Mouse (Mus musculus) embryo, embryonic 9.5 days (tissue): ENCODE measurements around the gene Nkapd1.
A peak's percentile ranks its signal among the peaks of the same experiment; 100 is the strongest.
"Not testable (repeated sequence)": the region's sequence is repeated elsewhere in the genome, so short reads cannot be mapped to it uniquely, and the experiment has no call there.

Experiments used
- DNase-seq: peaks from one replicate; pipeline ENCODE4 v3.0.0-alpha.2; 2017; ENCODE audit errors: extremely low spot score

The Nkapd1 gene

GRCm38 (mm10) chr9:50616766-50617603 lies at the start of gene Nkapd1, which contains the start of gene Pih1d2:
Gene Nkapd1 (minus strand): TSS chr9:50617464.
Gene Pih1d2 (plus strand): TSS chr9:50617321.
- peak; percentile 90 for DNase-seq

DNA sequence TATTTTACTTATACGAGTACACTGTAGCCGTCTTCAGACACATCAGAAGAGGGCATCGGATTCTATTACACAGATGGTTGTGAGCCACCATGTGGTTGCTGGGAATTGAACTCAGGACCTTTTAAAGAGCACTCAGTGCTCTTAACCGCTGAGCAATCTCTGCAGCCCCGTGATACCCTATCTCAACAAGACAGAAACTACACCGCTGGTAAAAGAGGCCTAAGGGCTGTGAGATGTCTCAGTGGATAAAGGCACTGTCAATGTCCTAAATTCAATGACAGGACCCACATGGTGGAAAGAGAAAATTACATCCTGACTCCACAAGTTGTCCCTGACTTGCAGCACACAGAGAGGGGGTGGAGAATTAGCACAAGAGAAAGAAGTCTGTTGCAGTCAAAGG lies 49.2 kb upstream of the Nkapd1 start:
- no peak for DNase-seq

GRCm38 (mm10) chr9:50664826-50665225 lies 47.6 kb upstream of the Nkapd1 start:
- DNase-seq = no peak

GRCm38 (mm10) chr9:50660431-50660830 lies 43.2 kb upstream of the Nkapd1 start:
- DNase-seq = peak; percentile 20

- peak; percentile 90 for DNase-seq
Observed at GRCm38 (mm10) chr9:50659392-50660217, 42.3 kb upstream of the Nkapd1 start, which contains the start of gene Dlat. Gene Dlat (minus strand): TSS chr9:50659780.

DNA sequence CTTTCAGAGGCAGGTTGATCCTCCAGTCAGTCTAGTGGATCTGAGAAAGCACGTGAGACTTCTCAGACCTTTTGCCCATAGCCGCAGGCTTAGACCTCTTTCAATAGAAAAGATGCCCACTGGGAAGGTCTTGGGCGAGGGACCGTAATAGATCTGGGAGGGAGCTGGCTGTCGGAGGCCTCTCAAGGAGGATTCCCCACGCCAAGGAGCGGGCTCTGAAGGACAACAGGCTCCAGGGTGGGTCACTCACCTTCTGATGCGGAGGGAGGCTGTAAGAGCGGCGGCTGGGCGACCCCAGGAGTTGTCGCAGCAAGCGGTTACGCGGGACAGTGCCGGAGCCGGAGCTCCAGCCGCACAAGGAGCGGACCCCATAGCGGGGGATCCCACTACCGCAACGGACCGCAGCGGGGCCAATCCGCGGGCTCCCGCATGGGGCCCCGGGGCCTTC lies 41.7 kb upstream of the Nkapd1 start:
- DNase-seq = no peak

GRCm38 (mm10) chr9:50658391-50658790 lies 41.1 kb upstream of the Nkapd1 start:
- DNase-seq = no peak

DNA sequence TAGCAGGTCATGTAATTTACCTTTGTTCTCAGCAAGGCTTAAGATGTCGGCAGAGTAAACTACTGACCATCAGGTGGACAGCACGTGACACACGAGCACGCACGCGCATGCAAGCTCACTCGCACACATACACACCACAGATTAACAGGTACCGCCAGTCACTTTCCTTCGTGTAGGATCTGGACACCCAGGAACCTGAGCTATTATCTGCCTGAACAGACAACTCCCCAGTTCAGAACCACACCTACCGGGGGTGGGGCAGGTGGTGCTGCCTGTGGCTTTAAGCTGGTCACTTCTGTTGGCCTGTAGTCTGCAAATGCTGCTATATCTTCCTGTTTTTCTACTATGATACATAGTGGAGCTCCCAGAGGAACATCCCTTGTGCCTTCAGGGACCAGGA lies 33.2 kb upstream of the Nkapd1 start:
- no peak for DNase-seq

DNA sequence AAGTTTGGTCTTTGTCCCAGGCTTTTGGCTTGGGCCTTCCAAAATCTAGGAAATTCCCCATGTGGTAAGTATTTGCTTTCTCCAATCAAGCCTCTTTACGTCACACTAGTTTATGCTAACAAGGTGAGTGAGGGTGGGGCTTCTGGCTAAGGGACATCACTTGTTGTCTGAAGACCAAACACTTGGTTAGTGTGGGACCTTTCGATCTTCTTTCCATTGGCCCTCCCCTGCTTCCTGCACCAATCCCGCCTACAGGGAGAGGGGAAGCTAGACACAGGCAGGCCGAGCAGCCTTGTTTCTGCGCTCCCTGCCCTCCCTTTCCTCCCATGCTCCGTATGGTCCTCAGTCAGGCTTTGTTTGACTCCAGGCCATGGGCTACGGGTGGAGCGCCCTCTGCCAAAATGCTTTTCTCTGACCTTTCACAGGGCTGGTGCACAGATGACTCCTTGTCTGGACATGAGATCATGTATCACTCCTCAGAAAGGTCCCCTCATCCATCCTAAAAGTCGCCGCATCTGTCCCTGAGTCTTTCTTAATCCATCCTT lies 29.6 kb upstream of the Nkapd1 start:
- DNase-seq = no peak

DNA sequence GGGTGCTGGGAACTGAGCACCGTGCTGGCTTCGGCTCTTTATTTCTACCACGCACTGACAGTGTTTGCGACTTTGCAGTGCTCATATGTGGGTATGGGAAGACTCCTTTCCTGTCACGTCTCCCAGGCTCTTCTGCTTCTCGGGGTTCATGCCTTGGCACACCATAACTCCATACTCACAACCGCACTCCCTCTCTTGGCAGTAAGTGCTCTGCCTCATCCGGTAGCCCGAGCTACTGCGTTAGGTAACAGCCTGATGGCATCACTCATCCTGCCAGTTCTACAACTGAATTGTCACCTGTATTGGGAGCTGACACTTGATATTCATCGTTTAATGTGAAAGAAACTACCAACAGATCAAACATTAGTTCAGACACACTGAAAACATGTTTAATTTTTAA lies 17.0 kb upstream of the Nkapd1 start:
- DNase-seq = no peak

DNA sequence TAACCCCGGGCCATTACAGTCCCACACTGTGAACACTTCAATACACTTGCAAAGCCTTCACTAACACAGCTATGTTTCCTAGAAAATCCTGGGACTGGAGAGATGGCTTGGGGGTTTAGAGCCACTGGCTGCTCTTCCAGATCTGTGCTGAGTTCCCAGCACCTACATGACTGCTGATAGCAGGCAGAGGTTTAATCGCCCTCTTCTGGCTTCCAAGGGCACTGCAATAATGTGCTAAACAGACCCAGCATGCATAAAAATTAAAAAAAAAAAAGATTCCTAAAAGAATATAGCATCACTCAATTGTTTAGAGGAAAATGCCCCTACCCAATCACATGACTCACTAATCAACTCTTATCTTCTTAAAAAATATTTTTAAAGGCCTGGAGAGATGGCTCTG lies 15.8 kb upstream of the Nkapd1 start:
- no peak for DNase-seq

DNA sequence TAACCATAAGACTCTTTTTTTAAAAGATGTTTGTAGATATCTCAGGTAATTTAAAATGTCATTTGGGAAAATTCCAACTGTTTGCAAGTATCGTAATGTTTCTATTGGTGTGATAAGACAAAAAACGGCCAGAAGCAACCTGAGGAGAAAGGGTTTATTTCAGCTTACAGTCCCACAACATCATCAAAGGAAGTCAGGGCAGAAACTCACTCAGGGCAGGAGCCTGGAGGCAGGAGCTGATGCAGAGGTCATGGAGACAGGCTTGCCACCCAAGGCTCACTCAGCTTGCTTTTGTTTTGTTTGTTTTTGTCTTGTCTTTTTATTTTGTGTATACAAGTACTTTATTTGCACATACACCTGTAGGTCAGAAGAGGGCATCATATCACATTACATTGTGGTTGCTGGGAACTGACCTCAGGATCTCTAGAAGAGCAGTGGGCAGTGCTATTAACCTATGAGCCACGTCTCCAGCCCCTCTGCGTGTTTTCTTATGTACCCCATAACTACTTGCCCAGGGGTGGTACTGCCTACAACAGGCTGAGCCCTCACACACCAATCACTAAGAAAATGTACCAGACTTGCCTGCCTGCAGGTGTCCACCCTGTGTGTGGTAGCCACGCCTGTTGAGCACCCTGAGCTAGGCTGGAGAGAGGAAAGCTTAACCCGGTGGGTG lies 14.9 kb upstream of the Nkapd1 start:
- no peak for DNase-seq

GRCm38 (mm10) chr9:50630903-50631302 lies 13.6 kb upstream of the Nkapd1 start:
- DNase-seq = not testable (repeated sequence)

DNA sequence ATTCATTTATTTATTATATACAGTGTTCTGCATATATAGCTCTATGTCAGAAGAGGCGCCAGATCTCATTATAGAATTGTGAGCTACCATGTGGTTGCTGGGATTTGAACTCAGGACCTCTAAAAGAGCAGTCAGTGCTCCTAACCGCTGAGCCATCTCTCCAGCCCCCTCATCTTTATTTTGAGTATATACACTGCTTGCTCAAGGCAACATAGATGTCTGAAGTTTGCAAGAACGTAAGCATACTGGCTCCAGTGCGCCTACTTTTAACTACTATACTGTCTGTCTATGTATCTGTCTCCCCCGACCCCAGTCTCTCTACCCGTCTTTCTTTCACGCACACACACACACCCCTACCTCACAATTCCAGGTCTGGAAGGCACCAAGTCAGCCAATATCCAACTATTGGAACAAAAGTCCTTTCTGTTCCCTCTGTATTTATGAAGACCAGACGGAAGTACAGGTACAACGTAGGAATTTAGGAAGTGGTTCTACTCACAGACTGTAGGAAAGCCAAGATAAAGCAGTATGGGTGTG lies 598 bp upstream of the Nkapd1 start:
- no peak for DNase-seq

- DNase-seq = no peak
Observed at GRCm38 (mm10) chr9:50616161-50616560, 1.1 kb downstream of the Nkapd1 start.

GRCm38 (mm10) chr9:50612115-50612514 lies 5.1 kb downstream of the Nkapd1 start:
- DNase-seq = no peak

DNA sequence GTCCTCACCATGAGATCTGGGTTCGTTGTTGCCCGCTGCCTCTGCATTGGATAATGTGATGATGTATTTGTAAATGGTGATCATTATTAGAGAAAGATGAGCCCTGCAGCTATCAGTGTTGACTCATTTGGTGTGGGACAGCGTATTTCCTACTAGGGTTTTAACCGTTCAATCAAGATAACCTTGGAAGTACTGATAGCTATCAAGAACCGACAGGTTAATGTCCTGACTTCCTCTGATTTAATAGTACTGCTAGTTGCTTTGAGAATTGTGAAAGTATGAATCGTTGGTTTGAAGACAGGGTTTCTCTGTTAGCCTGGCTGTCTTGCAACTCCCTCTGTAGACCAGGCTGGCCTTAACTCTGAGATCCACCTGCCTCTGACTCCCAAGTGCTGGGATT lies 12.9 kb downstream of the Nkapd1 start:
- no peak for DNase-seq

DNA sequence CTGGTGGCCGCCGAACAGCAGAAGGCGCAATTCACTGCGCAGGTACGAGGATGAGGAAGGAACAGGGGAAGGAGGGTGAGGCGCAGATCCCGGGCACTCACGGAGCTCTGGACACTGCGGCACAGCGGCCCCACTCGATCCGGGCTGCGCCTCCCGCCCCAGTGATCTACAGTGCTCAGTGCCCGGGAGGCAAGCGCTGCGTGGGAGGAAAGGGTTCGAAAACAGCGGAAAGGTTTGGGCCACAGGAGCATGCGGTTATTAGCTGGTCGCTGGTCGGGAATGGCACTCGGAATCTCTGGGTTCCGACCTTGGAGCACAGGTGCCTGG lies 13.3 kb downstream of the Nkapd1 start:
- no peak for DNase-seq

GRCm38 (mm10) chr9:50603189-50603997 lies 13.9 kb downstream of the Nkapd1 start, which contains the start of the genes Sdhd and Timm8b:
Gene Sdhd (minus strand): TSS chr9:50603812.
Gene Timm8b (plus strand): TSS chr9:50603910.
- peak; percentile 90 for DNase-seq

DNA sequence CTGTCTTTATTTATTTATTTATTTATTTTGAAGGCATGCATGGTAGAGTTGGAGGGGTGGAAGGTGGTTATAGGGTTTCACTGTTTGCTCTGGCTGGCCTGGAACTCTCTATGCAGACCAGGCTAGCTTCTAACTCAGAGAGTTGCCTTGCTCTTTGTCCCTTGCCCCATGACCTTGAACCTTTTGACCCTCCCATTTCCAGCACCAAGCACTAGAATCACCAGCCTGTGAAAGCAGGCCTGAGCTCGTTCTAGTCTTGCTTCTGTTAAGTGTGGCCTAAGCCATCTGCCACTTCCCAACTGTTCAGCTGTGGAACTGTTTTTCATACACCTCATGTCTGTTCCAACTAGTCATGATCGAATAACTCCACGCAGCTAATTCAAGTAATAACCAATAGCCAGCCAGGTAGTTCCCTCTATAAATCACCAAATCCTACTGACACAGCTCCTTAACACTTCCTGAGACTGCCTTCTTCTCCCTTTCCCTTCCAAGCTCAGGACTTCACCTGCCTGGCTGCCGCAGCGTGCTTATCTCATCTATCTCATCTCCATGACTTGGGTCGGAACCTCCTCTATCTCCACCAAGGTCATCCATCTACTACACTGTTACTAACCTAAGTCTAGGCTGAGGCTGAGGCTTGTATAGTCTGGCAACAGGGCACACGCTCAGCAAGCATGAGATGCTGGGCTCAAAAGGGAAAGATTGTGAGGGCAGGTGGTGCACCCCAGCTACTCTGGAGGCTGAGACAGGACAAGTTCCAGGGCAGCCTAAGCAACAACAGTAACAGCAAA lies 15.0 kb downstream of the Nkapd1 start:
- no peak for DNase-seq
